Mouse (Mus musculus): Measurements from ENCODE around the gene E130218I03Rik. TPM values are rescaled to one million over a fixed set of nuclear protein-coding genes. Genes with fewer than 3 reads are reported as not detected.

The E130218I03Rik gene
- polyA plus RNA-seq, 1 experiment: not detected

- H3K36me3 ChIP-seq (ENCODE audit: control insufficient read depth, insufficient read depth, low read length): no peaks in the 10 kb centered on the region
- 59% methylated on average over 4 of the region's 4 CpGs for WGBS
- no peak overlapping the region for H3K4me3 ChIP-seq (ENCODE audit: low read depth, low read length)
- peaks cover 12% of the 10 kb centered on the region for H3K4me1 ChIP-seq (ENCODE audit: control insufficient read depth, insufficient read depth, insufficient read length, low read length)
- H3K27me3 ChIP-seq (ENCODE audit: control insufficient read depth, insufficient read depth, low read length): peaks cover 22% of the 10 kb centered on the region
- no peak overlapping the region for H3K27ac ChIP-seq (ENCODE audit: insufficient read depth, low read depth, low read length)
- TF ChIP-seq POLR2A (IDR thresholded peaks at IDR 0.05; ENCODE audit: low read depth, low read length) (no peak), CTCF (IDR thresholded peaks at IDR 0.05; ENCODE audit: extremely low read depth, insufficient read length, insufficient replicate concordance, low read depth, low read length) (no peak)
These were observed 2.8 kb downstream of the E130218I03Rik start for GRCm38 (mm10) chr4:134246256-134246655.

GRCm38 (mm10) chr4:134246719-134247258 lies 3.3 kb downstream of the E130218I03Rik start, which contains the start of gene Gm30191:
Gene Gm30191 (plus strand): TSS chr4:134246935.
- TF ChIP-seq CTCF (IDR thresholded peaks at IDR 0.05; ENCODE audit: extremely low read depth, insufficient read length, insufficient replicate concordance, low read depth, low read length): no peak
- TF ChIP-seq POLR2A (IDR thresholded peaks at IDR 0.05; ENCODE audit: low read depth, low read length): no peak
- Histone ChIP-seq H3K27me3 (ENCODE audit: control insufficient read depth, insufficient read depth, low read length) (peaks cover 28% of the 10 kb centered on the region), H3K4me3 (ENCODE audit: low read depth, low read length) (no peak within 1 kb of the TSS), H3K4me1 (ENCODE audit: control insufficient read depth, insufficient read depth, insufficient read length, low read length) (peaks cover 18% of the 10 kb centered on the region), H3K27ac (ENCODE audit: insufficient read depth, low read depth, low read length) (no peak within 1 kb of the TSS), H3K36me3 (ENCODE audit: control insufficient read depth, insufficient read depth, low read length) (no peaks in the 10 kb centered on the region)
- WGBS: 51% methylated on average over 7 of the region's 7 CpGs

GRCm38 (mm10) chr4:134249651-134250050 lies 6.2 kb downstream of the E130218I03Rik start:
- no peaks in the 10 kb centered on the region for H3K36me3 ChIP-seq (ENCODE audit: control insufficient read depth, insufficient read depth, low read length)
- TF ChIP-seq POLR2A (IDR thresholded peaks at IDR 0.05; ENCODE audit: low read depth, low read length): no peak
- TF ChIP-seq CTCF (IDR thresholded peaks at IDR 0.05; ENCODE audit: extremely low read depth, insufficient read length, insufficient replicate concordance, low read depth, low read length): peak; percentile 66; the same call in 1 of the 2 replicates
- H3K27ac ChIP-seq (ENCODE audit: insufficient read depth, low read depth, low read length): no peak overlapping the region
- H3K4me3 ChIP-seq (ENCODE audit: low read depth, low read length): peak overlapping the region; percentile 60
- H3K27me3 ChIP-seq (ENCODE audit: control insufficient read depth, insufficient read depth, low read length): peaks cover 50% of the 10 kb centered on the region
- peaks cover 20% of the 10 kb centered on the region for H3K4me1 ChIP-seq (ENCODE audit: control insufficient read depth, insufficient read depth, insufficient read length, low read length)
- WGBS: 2% methylated on average over 30 of the region's 30 CpGs

GRCm38 (mm10) chr4:134250116-134250929 lies 6.9 kb downstream of the E130218I03Rik start:
- no peaks in the 10 kb centered on the region for H3K36me3 ChIP-seq (ENCODE audit: control insufficient read depth, insufficient read depth, low read length)
- H3K4me1 ChIP-seq (ENCODE audit: control insufficient read depth, insufficient read depth, insufficient read length, low read length): peaks cover 17% of the 10 kb centered on the region
- H3K27me3 ChIP-seq (ENCODE audit: control insufficient read depth, insufficient read depth, low read length): peaks cover 50% of the 10 kb centered on the region
- no peak overlapping the region for H3K27ac ChIP-seq (ENCODE audit: insufficient read depth, low read depth, low read length)
- H3K4me3 ChIP-seq (ENCODE audit: low read depth, low read length): peak overlapping the region; percentile 60
- TF ChIP-seq POLR2A (IDR thresholded peaks at IDR 0.05; ENCODE audit: low read depth, low read length) (no peak), CTCF (IDR thresholded peaks at IDR 0.05; ENCODE audit: extremely low read depth, insufficient read length, insufficient replicate concordance, low read depth, low read length) (no peak)
- WGBS: 26% methylated on average over 27 of the region's 27 CpGs

GRCm38 (mm10) chr4:134250930-134251240 lies 7.4 kb downstream of the E130218I03Rik start:
- H3K27ac ChIP-seq (ENCODE audit: insufficient read depth, low read depth, low read length): no peak overlapping the region
- H3K4me1 ChIP-seq (ENCODE audit: control insufficient read depth, insufficient read depth, insufficient read length, low read length): peaks cover 17% of the 10 kb centered on the region
- H3K27me3 ChIP-seq (ENCODE audit: control insufficient read depth, insufficient read depth, low read length): peaks cover 50% of the 10 kb centered on the region
- WGBS: 18% methylated on average over 10 of the region's 10 CpGs
- peak overlapping the region; percentile 60 for H3K4me3 ChIP-seq (ENCODE audit: low read depth, low read length)
- TF ChIP-seq CTCF (IDR thresholded peaks at IDR 0.05; ENCODE audit: extremely low read depth, insufficient read length, insufficient replicate concordance, low read depth, low read length) (no peak), POLR2A (IDR thresholded peaks at IDR 0.05; ENCODE audit: low read depth, low read length) (no peak)
- H3K36me3 ChIP-seq (ENCODE audit: control insufficient read depth, insufficient read depth, low read length): no peaks in the 10 kb centered on the region

GRCm38 (mm10) chr4:134251241-134252130 lies 8.0 kb downstream of the E130218I03Rik start:
- Histone ChIP-seq H3K4me3 (ENCODE audit: low read depth, low read length) (peak overlapping the region; percentile 60), H3K36me3 (ENCODE audit: control insufficient read depth, insufficient read depth, low read length) (no peaks in the 10 kb centered on the region), H3K27ac (ENCODE audit: insufficient read depth, low read depth, low read length) (no peak overlapping the region), H3K27me3 (ENCODE audit: control insufficient read depth, insufficient read depth, low read length) (peaks cover 50% of the 10 kb centered on the region), H3K4me1 (ENCODE audit: control insufficient read depth, insufficient read depth, insufficient read length, low read length) (peaks cover 17% of the 10 kb centered on the region)
- 2% methylated on average over 91 of the region's 91 CpGs for WGBS
- TF ChIP-seq CTCF (IDR thresholded peaks at IDR 0.05; ENCODE audit: extremely low read depth, insufficient read length, insufficient replicate concordance, low read depth, low read length): no peak
- TF ChIP-seq POLR2A (IDR thresholded peaks at IDR 0.05; ENCODE audit: low read depth, low read length): no peak
